Mouse (Mus musculus) right cerebral cortex, postnatal 4 days (tissue): ENCODE measurements around the gene Fam166a.
"Not testable (repeated sequence)": the region's sequence is repeated elsewhere in the genome, so short reads cannot be mapped to it uniquely, and the experiment has no call there.

Source experiments
- DNase-seq: peaks from one replicate; pipeline ENCODE4 v3.0.0-alpha.2; 2022

The Fam166a gene

DNA sequence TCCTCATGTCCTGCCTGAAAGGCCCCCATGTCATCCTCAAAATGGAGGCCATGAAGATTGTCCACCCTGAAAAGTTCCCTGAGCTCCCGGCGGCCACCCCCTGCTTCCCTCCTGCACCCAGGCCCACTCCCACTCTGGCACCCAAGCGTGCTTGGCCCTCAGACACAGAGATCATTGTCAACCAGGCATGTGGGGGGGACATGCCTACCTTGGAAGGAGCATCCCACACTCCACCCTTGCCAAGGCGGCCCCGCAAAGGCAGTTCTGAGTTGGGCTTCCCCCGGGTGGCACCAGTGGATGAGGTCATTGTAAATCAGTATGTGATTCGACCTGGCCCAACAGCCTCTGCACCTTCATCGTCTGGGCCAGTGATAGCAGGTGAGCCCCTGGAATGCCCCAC is 24.8 kb downstream of the Fam166a start:
- DNase-seq = no peak

DNA sequence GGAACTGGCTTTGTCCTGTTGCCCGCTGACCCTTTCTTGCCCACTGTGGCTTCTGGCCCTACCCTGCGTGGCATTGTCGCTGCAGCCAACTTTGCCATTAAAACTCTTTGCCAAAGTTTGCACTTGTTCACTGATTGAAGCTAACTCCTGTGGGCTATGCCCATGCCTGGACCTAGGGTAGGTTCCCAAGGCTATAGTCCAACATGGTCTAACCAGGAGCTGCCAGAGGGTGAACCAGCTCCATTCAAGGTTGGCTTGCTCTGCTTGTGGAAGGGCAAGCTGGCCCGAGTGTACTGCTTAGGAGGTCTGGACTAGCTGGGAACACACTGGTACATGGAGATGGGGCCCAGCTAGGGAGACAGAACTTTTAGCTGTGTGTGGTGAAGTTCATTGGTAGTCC is 25.6 kb downstream of the Fam166a start:
- no peak for DNase-seq

DNA sequence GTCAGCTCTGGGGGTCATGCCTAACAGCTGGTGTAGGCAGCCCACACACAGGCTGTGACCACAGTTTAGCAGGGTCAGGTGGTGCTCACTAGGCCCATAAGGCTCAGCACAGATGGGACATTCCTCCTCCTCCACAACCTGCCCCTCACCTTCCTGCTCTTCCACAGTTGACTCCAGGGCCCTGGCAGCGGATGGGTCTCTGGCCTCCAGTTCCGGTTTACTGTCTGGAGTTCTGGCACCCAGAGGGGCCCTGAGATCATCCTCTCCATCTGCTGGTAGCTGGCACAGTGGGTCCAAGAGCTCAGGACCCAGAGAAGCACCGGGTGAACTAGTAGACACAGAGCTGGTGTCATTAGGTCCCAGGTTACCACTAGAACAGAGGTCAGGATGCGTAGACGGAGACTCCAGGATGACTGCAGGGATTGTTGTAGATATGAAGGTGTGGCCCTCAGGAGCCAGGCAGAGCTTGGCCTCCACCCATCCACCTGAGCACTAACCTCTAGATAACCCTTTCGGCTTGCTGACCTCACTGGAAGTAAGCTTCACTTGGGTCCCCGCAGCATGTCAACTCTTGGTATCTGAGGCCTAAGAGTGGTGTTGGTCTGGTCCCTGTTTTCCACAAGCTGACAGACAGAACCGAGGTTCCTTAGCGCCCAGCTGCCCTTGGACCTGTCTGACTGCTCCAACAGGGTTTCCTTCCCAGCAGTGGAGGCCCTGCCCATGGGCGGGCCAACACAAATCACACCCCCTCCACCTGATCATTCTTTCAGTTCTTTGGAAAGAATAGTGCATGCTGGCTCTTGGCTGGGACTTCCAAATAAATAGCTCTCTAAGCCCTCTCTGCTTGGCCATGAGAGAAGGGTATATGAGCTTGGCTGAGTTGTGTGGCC is 27.9 kb downstream of the Fam166a start, which contains the start of gene AL732309.1:
Gene AL732309.1, minus strand, starts transcription at position 681 of the 890 bp plus-strand sequence.
- DNase-seq = no peak

DNA sequence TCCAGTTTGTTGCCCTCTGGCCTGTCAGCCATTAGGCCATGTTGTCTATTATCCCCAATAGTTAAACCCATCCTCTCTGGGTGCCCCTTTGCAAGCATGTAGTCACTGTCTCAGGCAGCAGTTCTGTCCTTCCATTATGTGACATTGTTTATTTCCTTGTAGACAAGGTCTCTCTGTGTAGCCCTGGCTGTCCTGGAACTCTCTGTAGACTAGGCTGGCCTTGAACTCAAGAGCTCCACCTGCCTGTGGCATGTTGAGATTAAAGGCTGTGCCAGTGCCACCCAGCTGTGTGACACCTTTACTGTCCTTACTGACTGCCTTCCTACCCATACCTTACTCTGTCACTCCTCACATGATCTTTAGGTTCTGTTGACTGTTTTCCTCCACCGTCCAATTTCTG is 33.8 kb downstream of the Fam166a start:
- DNase-seq = no peak

DNA sequence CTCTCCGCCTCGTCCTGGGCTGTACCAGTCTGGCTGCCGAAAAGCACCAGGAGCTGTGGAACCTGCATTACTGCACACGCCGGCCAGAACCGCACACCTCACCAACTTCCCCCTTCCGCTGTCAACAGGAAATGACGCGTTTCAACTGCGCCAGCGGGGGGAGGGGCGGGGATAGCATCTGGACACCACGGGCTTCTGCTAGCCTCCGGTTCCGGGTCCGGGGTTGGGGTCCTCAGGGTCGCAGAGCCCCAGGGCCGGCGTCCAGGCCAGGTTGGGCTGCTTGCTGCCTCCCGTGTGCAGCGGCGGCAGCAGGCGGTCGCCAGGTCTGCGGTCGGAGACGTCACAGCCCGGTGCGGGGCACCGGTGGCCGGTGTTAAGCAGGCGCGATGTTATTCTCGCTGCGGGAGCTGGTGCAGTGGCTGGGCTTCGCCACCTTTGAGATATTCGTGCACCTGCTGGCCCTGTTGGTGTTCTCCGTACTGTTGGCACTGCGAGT is 36.8 kb downstream of the Fam166a start, which contains the start of gene Tmem203:
Gene Tmem203, plus strand, starts transcription at position 156 of the 496 bp plus-strand sequence.
- peak; percentile 90 for DNase-seq

DNA sequence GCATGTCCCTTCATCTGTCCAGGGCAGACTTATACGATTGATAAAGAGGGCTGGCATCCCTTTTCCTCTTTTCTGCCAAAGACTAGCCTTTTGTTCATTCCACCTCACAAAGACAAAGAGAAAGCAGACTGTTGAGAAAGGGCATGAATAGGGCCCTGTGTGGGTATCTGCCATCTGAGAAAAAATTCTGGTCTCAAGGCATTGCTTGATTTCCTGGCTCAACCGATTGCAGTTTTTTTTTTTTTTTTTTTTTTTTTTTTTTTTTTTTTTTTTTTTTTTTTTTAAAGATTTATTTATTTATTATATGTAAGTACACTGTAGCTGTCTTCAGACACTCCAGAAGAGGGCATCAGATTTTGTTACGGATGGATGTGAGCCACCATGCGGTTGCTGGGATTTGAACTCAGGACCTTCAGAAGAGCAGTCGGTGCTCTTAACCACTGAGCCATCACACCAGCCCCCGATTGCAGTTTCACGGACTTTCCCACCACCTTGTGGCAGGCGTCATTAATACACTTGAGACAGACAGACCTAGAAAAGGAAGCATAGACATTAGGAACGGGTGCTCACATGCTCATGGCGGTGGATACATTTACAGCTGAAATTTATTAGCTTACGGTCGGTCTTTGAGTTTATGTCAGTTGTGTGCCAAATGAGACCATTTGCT is 38.0 kb downstream of the Fam166a start:
- not testable (repeated sequence) for DNase-seq

DNA sequence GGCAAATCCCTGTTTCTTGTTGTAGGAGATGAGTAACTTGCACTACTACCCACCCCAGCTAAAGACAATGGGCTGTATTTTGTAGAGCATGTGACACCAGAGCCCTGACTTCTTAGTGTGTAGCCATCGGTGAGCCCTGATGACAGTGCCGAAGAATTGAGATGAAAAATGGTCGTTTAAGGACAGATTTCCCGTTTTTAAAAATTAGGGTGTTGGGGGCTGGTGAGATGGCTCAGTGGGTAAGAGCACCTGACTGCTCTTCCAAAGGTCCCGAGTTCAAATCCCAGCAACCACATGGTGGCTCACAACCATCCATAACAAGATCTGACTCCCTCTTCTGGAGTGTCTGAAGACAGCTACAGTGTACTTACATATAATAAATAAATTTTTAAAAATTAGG is 38.7 kb downstream of the Fam166a start:
- DNase-seq = not testable (repeated sequence)

DNA sequence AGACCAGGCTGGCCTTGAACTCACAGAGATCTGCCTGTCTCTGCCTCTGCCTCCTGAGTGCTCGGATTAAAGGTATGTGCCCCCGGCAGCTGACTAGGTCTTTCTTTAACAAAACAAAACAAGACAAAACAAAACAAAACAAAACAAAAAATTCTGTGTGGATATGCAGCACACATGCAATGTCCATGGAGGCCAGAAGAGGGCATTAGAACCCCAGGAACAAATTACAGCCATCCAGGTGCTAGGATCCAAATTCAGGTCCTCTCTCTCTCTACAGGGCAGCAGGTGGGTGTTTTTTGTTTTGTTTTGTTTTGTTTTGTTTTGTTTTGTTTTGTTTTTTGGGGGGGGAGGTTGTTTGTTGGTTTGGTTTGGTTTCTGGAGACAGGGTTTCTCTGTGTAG is 40.3 kb downstream of the Fam166a start:
- no peak for DNase-seq

DNA sequence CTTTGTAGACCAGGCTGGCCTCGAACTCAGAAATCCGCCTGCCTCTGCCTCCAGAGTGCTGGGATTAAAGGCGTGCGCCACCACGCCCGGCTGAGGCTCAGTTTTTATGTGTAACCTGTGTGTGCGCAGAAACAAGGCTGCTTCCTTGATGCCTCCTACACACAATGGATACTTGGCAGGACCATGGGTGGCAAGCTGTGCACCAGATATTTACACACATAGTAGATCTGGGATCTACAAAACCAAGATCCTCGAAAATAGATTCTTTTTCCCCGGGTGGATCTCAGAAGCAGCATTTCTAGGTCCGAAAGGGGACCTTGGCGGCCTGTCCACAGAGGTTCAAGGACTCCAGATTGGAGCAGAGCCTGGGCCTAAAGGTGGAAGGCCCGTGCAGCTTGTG is 43.3 kb downstream of the Fam166a start:
- DNase-seq = no peak

DNA sequence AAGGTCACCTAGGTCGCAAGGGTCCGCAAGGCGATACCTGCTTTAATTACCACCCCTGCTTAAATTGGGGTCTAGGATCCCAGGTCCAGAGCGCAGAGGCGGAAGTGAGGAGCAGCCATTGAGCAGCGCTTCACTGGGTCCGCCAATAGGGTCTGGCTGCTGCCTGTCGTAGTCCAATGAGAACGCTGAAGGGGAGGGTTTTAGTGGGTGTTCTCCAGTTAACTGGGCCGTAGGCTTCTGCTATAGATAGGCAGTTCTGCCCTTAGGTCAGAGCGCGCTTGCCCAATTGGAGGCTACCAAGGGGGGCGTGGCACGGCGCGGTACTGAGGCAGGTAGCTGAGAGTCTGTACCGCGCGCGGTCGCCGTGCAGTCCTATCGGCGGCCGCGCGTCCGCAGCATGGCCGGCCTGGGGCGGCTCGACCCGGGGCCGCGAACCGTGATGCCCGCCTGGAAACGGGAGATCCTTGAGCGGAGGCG is 43.8 kb downstream of the Fam166a start, which contains the start of gene Tprn:
Gene Tprn, plus strand, starts transcription at position 328 of the 477 bp plus-strand sequence.
- peak; percentile 87 for DNase-seq

DNA sequence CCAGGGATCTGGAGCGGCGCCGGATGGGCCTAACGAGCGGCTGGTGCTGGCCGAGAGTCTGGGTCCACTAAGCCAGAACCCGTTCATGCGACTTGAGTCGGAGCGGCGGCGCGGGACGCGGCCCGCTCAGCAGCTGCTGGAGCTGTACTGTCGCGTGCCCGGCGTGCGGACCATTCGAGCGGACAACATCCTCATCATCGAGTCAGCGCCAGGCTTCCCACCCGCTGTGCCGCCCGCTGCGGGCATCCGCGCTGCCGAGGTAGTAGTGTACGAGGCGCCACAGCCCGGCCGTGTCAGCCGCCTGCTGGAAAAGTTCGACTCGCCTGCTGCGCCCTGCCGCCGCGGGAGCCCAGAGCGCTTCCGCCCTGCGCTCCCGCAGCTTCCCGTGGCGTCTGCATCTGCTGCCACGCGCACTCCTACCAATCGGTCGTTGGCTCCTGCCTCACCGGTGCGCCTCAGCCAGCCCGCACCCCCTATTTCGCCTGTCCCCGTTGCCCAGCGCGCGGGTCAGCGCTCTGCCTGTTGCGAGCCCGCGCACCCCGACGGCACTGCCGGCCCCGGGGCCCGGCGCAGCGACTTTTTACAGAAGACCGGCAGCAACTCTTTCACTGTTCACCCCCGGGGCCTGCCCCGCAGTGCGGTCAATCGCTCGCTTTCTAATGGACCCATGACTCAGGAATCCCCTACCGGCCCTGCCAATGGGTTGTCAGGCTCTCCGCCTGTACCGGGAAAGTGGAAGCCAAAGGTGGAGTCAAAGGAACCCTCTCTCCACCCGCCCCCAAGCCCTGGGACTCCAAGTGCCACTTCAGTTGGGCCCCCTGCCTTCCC is 44.5 kb downstream of the Fam166a start:
- no peak for DNase-seq

DNA sequence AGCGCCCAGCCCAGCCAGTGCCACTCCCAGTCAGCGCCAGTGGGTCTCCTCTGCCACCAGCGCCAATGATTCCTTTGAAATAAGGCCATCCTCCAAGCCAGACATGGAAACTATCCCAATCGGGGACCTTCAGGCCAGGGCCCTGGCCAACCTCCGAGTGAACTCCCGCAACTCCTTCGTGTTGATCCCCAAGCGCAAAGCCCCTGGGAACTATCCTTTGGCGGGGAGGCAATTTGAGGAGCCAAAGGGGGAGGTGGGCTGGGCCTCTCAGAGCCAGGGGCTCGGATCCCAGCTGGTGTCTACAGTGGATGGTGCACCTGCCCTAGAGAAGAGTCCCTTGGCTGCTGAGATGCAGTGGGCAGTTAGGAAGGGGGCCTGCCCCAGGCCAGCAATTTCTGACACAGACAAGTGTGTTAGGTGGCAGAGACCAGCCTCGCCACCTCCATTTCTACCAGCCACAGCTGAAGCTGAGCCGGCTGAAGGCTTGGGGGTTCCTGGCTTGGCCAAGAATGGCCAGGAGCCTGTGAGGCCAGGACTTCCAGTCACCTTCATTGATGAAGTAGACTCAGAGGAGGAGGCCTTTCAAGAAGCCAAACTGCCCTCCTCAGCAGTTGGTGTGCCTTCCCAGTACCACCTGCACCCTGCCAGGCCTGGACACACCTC is 45.2 kb downstream of the Fam166a start:
- DNase-seq = no peak

DNA sequence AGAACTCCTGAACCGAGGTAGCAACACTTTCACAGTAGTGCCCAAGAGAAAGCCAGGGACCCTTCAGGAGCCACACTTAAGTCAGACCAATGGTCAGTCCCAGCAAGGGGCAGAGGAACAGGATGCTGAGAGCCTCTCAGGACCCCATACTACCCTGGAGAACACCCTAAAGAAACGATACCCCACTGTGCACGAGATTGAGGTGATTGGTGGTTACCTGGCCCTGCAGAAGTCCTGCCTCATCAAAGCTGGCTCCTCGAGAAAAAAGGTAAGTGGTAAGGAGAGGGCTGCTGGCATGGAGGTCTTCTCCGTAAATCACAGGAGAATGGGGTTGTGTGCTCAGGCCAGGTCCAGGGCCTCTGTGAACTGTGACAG is 45.7 kb downstream of the Fam166a start:
- no peak for DNase-seq

DNA sequence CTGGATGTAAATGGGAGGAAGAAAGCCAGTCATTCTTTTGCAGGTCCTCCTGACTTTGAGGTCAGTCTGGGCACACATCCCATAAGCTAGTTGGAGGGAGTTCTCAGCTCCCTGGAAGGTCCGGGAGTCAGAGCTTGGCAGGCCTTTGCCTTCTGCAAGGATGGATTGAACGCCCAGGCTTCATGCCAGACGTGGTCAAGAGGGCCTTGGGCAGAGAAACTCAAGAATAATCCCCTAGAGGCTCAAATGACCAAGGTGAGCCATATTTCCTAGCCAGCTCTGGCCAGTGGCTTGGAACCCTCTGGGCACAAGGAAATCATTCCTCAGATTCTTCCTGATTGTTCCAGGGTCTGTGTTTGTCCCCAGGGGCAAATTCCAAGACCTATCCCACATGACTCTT is 46.3 kb downstream of the Fam166a start:
- no peak for DNase-seq

DNA sequence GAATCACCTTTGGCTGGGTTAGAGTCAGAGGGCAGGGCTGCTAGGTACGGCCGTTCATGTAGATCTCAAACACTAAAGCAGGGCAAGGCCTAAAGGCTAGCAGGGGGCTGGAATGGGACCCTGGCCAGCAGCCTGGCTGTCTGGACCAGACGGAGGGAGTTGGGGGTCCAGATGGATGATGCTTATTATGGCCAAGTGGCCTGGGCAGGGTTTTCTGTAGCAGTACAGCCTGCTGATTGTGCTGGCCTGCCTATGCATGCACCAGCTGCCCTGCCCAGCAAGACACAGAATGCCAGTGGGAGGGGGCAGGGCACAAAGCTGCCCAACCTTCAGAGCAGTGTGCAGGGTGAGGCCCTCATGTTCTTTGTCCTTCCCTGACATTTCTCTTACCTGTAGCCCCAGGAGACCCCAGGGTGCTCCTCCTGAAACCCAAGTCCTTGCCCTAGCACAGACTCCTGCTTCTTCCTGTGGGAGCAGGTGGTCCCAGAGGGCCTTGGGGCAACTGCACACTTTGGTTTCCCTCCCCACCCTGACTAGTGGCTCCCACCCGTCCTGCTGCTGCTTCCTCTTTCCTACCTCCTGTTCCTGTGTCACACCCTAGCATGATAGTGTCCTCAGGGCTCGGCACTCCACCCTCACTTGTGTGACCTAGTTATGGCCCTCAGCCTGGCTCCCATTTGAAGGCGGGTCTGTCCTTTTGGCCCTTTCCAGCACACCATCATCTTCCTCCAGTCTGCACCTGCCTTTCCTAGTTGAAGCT is 47.5 kb downstream of the Fam166a start:
- no peak for DNase-seq

DNA sequence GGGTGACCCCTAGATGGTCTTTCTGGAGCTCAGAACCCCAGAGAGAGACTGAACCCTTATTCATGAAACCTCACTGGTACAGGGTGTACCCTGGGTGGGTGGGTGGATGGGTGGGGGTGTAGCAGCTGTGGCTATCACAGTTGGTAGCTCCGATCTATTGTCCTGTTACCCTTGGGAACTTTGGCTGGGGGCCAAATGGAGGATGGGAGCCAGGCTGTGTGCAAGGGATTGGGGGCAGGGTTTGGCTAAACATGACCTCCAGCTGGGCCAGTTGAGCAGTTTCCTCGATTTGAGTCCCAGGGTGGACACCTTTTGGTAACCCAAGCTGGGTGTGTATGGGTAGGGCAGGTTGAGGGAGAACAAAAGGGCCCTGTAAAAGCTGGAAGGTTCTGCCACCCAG is 48.2 kb downstream of the Fam166a start:
- DNase-seq = no peak

DNA sequence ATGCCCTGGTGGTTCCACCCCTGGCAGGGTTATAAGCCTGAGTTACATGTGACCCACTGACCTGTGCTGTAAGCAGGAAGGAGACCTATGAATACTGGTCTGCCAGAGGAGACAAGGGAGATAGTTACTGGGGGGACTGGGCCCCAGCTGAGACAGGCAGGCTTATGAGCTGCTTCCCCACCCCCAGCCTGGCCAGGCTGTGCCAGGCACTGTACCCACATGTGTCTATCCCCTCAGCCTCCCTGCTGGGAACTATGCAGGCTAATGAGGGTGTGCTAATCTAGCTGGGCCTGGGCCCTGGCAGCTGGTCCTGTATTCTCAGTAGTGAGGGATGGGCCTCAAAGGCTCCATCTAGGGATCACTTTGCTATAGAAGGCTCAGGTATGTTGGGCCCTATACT is 48.7 kb downstream of the Fam166a start:
- DNase-seq = no peak

DNA sequence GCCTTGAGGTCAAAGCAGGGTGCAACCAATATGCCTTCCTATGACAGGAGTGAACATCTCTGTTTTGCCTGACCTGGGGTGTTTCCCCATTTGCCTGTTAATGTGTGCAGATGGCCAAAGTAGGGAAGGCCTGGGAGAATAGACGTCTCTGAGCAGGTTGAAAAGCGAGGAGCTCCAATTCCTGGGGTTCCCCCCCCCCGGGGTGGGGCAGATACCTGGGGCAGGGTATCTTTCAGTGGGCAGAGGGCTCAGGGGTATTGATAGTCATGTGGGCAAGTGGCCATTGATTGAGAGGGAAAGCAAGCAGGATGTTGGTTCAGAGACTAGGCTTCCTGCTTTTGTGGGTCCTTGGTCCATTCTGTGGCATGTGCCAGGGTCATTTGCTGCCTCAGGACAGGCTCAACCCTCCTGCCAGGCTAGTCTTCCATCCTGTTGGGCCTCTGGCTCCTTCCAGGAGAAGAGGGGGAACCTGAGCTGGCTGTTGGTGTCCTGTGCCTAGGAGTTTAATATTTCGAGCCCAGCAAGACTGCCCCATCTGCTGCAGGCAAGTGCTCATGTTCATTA is 49.3 kb downstream of the Fam166a start:
- no peak for DNase-seq
